Mouse (Mus musculus) myocyte (in vitro differentiated cells): ENCODE results near the gene Tnks1bp1. TPM values are rescaled to one million over a fixed set of nuclear protein-coding genes. Genes with fewer than 3 reads are reported as not detected.

Source experiments
- H3K27me3 ChIP-seq: one replicate; pipeline ENCODE4 v1.6.1; 2011; ENCODE audit not compliant: control insufficient read depth, insufficient read depth, insufficient read length
- H3K36me3 ChIP-seq: one replicate; pipeline ENCODE4 v1.6.1; 2011; ENCODE audit not compliant: control insufficient read depth, insufficient read depth
- H3K4me2 ChIP-seq: one replicate; pipeline ENCODE4 v1.6.1; 2011; ENCODE audit warnings: low read depth, control low read depth
- H3K4me3 ChIP-seq: one replicate; pipeline ENCODE4 v1.5.1; 2011; ENCODE audit warnings: mild to moderate bottlenecking, control low read depth, moderate library complexity
- H3K79me2 ChIP-seq: one replicate; pipeline ENCODE4 v1.6.1; 2011; ENCODE audit not compliant: control insufficient read depth, insufficient read depth
- H3ac ChIP-seq: one replicate; pipeline ENCODE4 v1.6.1; 2011; ENCODE audit not compliant: control insufficient read depth, insufficient read length
- CEBPB ChIP-seq: IDR thresholded peaks from 2 replicates; pipeline ENCODE4 v1.6.1; 2011; ENCODE audit warnings: mild to moderate bottlenecking, moderate library complexity; ENCODE audit not compliant: poor library complexity, insufficient read depth, severe bottlenecking
- E2F4 ChIP-seq: IDR thresholded peaks from one replicate; pipeline ENCODE4 v1.6.1; 2011; ENCODE audit warnings: mild to moderate bottlenecking, control low read depth, moderate library complexity; ENCODE audit not compliant: insufficient read depth
- MAX ChIP-seq: IDR thresholded peaks from one replicate; pipeline ENCODE4 v1.6.1; 2011; ENCODE audit warnings: low read depth, mild to moderate bottlenecking, control low read depth
- MYOD1 ChIP-seq, 3 experiments: IDR thresholded peaks; one replicate each; pipeline ENCODE4 v1.6.1; 2011; ENCODE audit warnings: control low read depth in 2 of 3, low read depth in 2 of 3, mild to moderate bottlenecking in 2 of 3, moderate library complexity in 1 of 3; ENCODE audit not compliant: insufficient read length in 2 of 3, control insufficient read depth in 1 of 3
- MYOG ChIP-seq, 3 experiments: IDR thresholded peaks; one replicate each; pipeline ENCODE4 v1.6.1; 2011; ENCODE audit warnings: control low read depth in 2 of 3, low read depth in 2 of 3, mild to moderate bottlenecking in 2 of 3; ENCODE audit not compliant: insufficient read length in 2 of 3, control insufficient read depth in 1 of 3, insufficient read depth in 1 of 3
- POLR2A ChIP-seq: IDR thresholded peaks from one replicate; pipeline ENCODE4 v1.6.1; 2011; ENCODE audit warnings: low read depth, mild to moderate bottlenecking, control low read depth, moderate library complexity; ENCODE audit not compliant: insufficient read length
- POLR2AphosphoS2 ChIP-seq: IDR thresholded peaks from one replicate; pipeline ENCODE4 v1.6.1; 2011; ENCODE audit warnings: low read depth, control low read depth; ENCODE audit not compliant: insufficient read length
- REST ChIP-seq: IDR thresholded peaks from one replicate; pipeline ENCODE4 v1.6.1; 2011; ENCODE audit warnings: mild to moderate bottlenecking, control low read depth, moderate library complexity; ENCODE audit not compliant: insufficient read depth, insufficient read length
- SRF ChIP-seq: IDR thresholded peaks from one replicate; pipeline ENCODE4 v1.6.1; 2011; ENCODE audit warnings: low read depth; ENCODE audit not compliant: control insufficient read depth, insufficient read length
- TCF12 ChIP-seq: IDR thresholded peaks from one replicate; pipeline ENCODE4 v1.6.1; 2011; ENCODE audit warnings: mild to moderate bottlenecking, control low read depth; ENCODE audit not compliant: poor library complexity, insufficient read depth, severe bottlenecking
- TCF3 ChIP-seq: IDR thresholded peaks from one replicate; pipeline ENCODE4 v1.6.1; 2011; ENCODE audit warnings: low read depth, control low read depth; ENCODE audit not compliant: insufficient read length
- USF1 ChIP-seq: IDR thresholded peaks from one replicate; pipeline ENCODE4 v1.6.1; 2011; ENCODE audit warnings: low read depth, mild to moderate bottlenecking, control low read depth, moderate library complexity
- polyA plus RNA-seq: library from polyadenylated mRNA; unstranded; fragments of >200 nt; fragmentation: generic; extraction: Trizol; gene quantifications from one replicate; pipeline ENCODE4 v1.2.1, GENCODE M21; 2012; ENCODE audit warnings: missing spikeins

Gene Tnks1bp1
- polyA plus RNA-seq, 1 experiment = 84.0 TPM

- H3K36me3 ChIP-seq = no peaks in the 10 kb centered on the region
- no peak for TF ChIP-seq CEBPB
- TF ChIP-seq POLR2AphosphoS2 = no peak
- no peak for TF ChIP-seq E2F4
- TF ChIP-seq MYOG (IDR thresholded peaks at IDR 0.05; ENCODE audit: control insufficient read depth in 1 of 3, insufficient read depth in 1 of 3, insufficient read length in 2 of 3, low read depth in 2 of 3) = no peak
- TF ChIP-seq TCF12 = no peak
- TF ChIP-seq MYOD1 (IDR thresholded peaks at IDR 0.05; ENCODE audit: control insufficient read depth in 1 of 3, insufficient read length in 2 of 3, low read depth in 2 of 3) = no peak
- H3ac ChIP-seq = no peak overlapping the region
- no peaks in the 10 kb centered on the region for H3K27me3 ChIP-seq
- no peak overlapping the region for H3K4me3 ChIP-seq
- H3K79me2 ChIP-seq = no peaks in the 10 kb centered on the region
- no peak overlapping the region for H3K4me2 ChIP-seq
These were observed 41.2 kb upstream of the Tnks1bp1 start for GRCm38 (mm10) chr2:85006600-85006999.

- H3K36me3 ChIP-seq = no peaks in the 10 kb centered on the region
- no peak overlapping the region for H3ac ChIP-seq
- H3K79me2 ChIP-seq = no peaks in the 10 kb centered on the region
- H3K4me2 ChIP-seq = no peak overlapping the region
- no peak overlapping the region for H3K4me3 ChIP-seq
- TF ChIP-seq CEBPB = no peak
- TF ChIP-seq SRF = no peak
- TF ChIP-seq TCF3 = no peak
- no peak for TF ChIP-seq E2F4
- TF ChIP-seq TCF12 = no peak
- no peak for TF ChIP-seq REST
- TF ChIP-seq USF1 = no peak
- no peak for TF ChIP-seq POLR2A
- TF ChIP-seq MYOD1 (IDR thresholded peaks at IDR 0.05; ENCODE audit: control insufficient read depth in 1 of 3, insufficient read length in 2 of 3, low read depth in 2 of 3) = no peak
- TF ChIP-seq MYOG (IDR thresholded peaks at IDR 0.05; ENCODE audit: control insufficient read depth in 1 of 3, insufficient read depth in 1 of 3, insufficient read length in 2 of 3, low read depth in 2 of 3) = no peak
- TF ChIP-seq MAX = no peak
- TF ChIP-seq POLR2AphosphoS2 = no peak
- no peaks in the 10 kb centered on the region for H3K27me3 ChIP-seq
These were observed 40.1 kb upstream of the Tnks1bp1 start for GRCm38 (mm10) chr2:85007729-85008128.

- H3K36me3 ChIP-seq = no peaks in the 10 kb centered on the region
- no peak overlapping the region for H3ac ChIP-seq
These were observed 38.6 kb upstream of the Tnks1bp1 start for GRCm38 (mm10) chr2:85009212-85009611.

GRCm38 (mm10) chr2:85011906-85012604 is 35.8 kb upstream of the Tnks1bp1 start:
- no peak overlapping the region for H3K4me2 ChIP-seq
- no peaks in the 10 kb centered on the region for H3K36me3 ChIP-seq
- H3K4me3 ChIP-seq = no peak overlapping the region
- H3K79me2 ChIP-seq = no peaks in the 10 kb centered on the region
- H3K27me3 ChIP-seq = no peaks in the 10 kb centered on the region
- no peak overlapping the region for H3ac ChIP-seq
- TF ChIP-seq MYOD1 (IDR thresholded peaks at IDR 0.05; ENCODE audit: control insufficient read depth in 1 of 3, insufficient read length in 2 of 3, low read depth in 2 of 3) (no peak), USF1 (peak; percentile 45)

More at GRCm38 (mm10) chr2:85009212-85009611, 38.6 kb upstream of the Tnks1bp1 start:
- Histone ChIP-seq H3K4me2 (no peak overlapping the region), H3K4me3 (no peak overlapping the region), H3K79me2 (no peaks in the 10 kb centered on the region), H3K27me3 (no peaks in the 10 kb centered on the region)
- no peak for TF ChIP-seq CEBPB
- no peak for TF ChIP-seq POLR2A
- TF ChIP-seq POLR2AphosphoS2 = no peak
- TF ChIP-seq E2F4 = no peak
- TF ChIP-seq MAX = no peak
- no peak for TF ChIP-seq SRF
- no peak for TF ChIP-seq USF1
- no peak for TF ChIP-seq TCF3
- no peak for TF ChIP-seq TCF12
- no peak for TF ChIP-seq MYOG (IDR thresholded peaks at IDR 0.05; ENCODE audit: control insufficient read depth in 1 of 3, insufficient read depth in 1 of 3, insufficient read length in 2 of 3, low read depth in 2 of 3)

- Histone ChIP-seq H3K4me2 (no peak overlapping the region), H3K4me3 (no peak overlapping the region), H3ac (no peak overlapping the region), H3K79me2 (no peaks in the 10 kb centered on the region), H3K36me3 (no peaks in the 10 kb centered on the region), H3K27me3 (no peaks in the 10 kb centered on the region)
- TF ChIP-seq REST (no peak), TCF12 (no peak), SRF (no peak), USF1 (no peak), MAX (no peak), POLR2A (no peak), MYOD1 (IDR thresholded peaks at IDR 0.05; ENCODE audit: control insufficient read depth in 1 of 3, insufficient read length in 2 of 3, low read depth in 2 of 3) (no peak), CEBPB (no peak), E2F4 (no peak)
These were observed 35.1 kb upstream of the Tnks1bp1 start for GRCm38 (mm10) chr2:85012679-85013078.
